Mouse (Mus musculus) lung, adult 2 months (tissue): Measurements from ENCODE around the gene Osgin1.

Source experiments
- CTCF ChIP-seq: fragments of 200-500 bp; IDR thresholded peaks from 2 replicates; pipeline ENCODE4 v1.5.1; 2011; ENCODE audit warnings: mild to moderate bottlenecking, low read length, control low read depth; ENCODE audit not compliant: insufficient read depth
- POLR2A ChIP-seq: fragments of 200-500 bp; IDR thresholded peaks from 2 replicates; pipeline ENCODE4 v1.6.1; 2011; ENCODE audit warnings: low read depth, mild to moderate bottlenecking, control low read depth, low read length, borderline replicate concordance; ENCODE audit errors: extremely low read depth

DNA sequence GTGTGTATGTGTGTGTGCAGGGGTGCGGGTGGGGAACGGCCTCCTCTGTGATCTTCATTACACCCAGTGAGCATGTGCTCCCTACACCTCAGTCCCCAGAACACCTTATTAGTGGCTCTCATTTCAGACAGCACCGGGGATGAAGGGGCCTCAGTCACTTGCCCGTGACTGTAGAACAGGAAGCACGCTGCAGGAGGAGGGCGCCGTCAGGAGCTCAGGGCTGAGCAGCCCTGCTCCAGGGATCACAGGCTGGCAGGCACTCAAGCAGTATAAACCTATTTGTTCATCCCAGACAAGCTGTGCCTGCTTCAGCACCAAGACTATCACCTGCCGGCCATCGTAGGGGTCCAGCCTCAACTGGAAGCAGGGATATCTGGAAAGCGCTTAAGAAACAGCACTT lies 30.0 kb upstream of the Osgin1 start:
- TF ChIP-seq CTCF, result no peak
- no peak for TF ChIP-seq POLR2A
